Mouse (Mus musculus): Measurements from ENCODE around the gene Pitpnm3. TPM values are rescaled to one million over a fixed set of nuclear protein-coding genes. Genes with fewer than 3 reads are reported as not detected.

Pitpnm3 gene
- total and polyA plus RNA-seq, 2 experiments: 0.06 to 0.18 TPM

DNA sequence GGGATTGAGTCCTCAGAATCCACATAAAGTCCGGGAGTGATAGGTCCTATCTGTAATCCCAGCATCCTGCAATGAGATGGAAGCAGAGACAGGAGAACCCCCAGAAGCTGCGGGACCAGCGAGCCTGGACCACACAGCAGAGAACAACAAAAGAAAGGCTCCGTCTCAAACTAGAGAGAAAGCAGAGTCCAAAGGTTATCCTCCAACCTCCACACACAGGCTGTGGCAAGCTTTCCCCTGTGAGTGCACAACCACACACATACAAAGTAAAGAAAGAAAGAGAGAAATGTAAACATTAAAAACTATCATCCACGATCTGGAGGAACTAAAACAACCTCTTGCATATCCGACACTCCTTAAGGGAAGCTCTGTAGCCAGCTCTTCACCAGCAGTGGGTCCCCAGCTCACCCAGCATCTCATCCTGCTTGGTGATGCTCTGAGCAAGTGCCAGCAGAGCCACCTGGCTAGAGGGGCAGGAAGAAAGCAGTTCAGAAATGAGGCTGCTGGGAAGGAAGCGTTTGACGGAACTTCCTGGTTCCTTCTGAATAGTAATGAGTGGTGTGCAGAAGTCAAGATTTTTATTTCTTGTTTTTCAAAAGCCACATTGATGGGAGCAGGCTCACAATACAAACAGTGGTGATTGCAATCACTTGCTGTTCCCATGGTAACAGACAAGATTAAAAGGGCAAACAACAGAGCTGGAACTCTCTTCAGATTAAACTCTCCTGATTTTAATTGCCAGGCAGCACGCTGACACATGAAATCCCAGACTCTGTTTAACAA is 124.4 kb downstream of the Pitpnm3 start:
- 16% methylated on average over 9 of the region's 9 CpGs for WGBS
- Histone ChIP-seq H3K4me3 (ENCODE audit: insufficient read depth, low read depth, low read length) (no peak overlapping the region), H3K27me3 (ENCODE audit: control insufficient read depth, insufficient read depth, low read length) (no peaks in the 10 kb centered on the region)

GRCm38 (mm10) chr11:72010367-72010766 is 125.2 kb downstream of the Pitpnm3 start:
- TF ChIP-seq POLR2A (IDR thresholded peaks at IDR 0.05; ENCODE audit: extremely low read depth, insufficient read depth, low read length): no peak
- TF ChIP-seq CTCF (IDR thresholded peaks at IDR 0.05; ENCODE audit: low read depth, low read length): no peak
- H3K36me3 ChIP-seq (ENCODE audit: control insufficient read depth, insufficient read depth, low read length): no peaks in the 10 kb centered on the region
- H3K27me3 ChIP-seq (ENCODE audit: control insufficient read depth, insufficient read depth, low read length): no peaks in the 10 kb centered on the region
- peak; percentile 30 for DNase-seq (ENCODE audit: extremely low read depth, low read depth, low spot score)
- H3K27ac ChIP-seq (replicated peaks; ENCODE audit: insufficient read depth, low read depth, low read length): no peak overlapping the region
- H3K9ac ChIP-seq (ENCODE audit: low read depth, low read length): no peak overlapping the region
- H3K4me1 ChIP-seq (ENCODE audit: control insufficient read depth, insufficient read depth, low read length): no peaks in the 10 kb centered on the region
- no peak overlapping the region for H3K4me3 ChIP-seq (ENCODE audit: insufficient read depth, low read depth, low read length)
- WGBS: 9% methylated on average over 5 of the region's 5 CpGs
- no peaks in the 10 kb centered on the region for H3K79me2 ChIP-seq (ENCODE audit: control insufficient read depth, insufficient read depth, low read length)

More for the DNA sequence above, 124.4 kb downstream of the Pitpnm3 start:
- peak; percentile 14 for DNase-seq (ENCODE audit: extremely low read depth, low read depth, low spot score)
- Histone ChIP-seq H3K27ac (replicated peaks; ENCODE audit: insufficient read depth, low read depth, low read length) (no peak overlapping the region), H3K36me3 (ENCODE audit: control insufficient read depth, insufficient read depth, low read length) (no peaks in the 10 kb centered on the region), H3K79me2 (ENCODE audit: control insufficient read depth, insufficient read depth, low read length) (no peaks in the 10 kb centered on the region), H3K4me1 (ENCODE audit: control insufficient read depth, insufficient read depth, low read length) (no peaks in the 10 kb centered on the region), H3K9ac (ENCODE audit: low read depth, low read length) (no peak overlapping the region)
- no peak for TF ChIP-seq POLR2A (IDR thresholded peaks at IDR 0.05; ENCODE audit: extremely low read depth, insufficient read depth, low read length)
- TF ChIP-seq CTCF (IDR thresholded peaks at IDR 0.05; ENCODE audit: low read depth, low read length): no peak

DNA sequence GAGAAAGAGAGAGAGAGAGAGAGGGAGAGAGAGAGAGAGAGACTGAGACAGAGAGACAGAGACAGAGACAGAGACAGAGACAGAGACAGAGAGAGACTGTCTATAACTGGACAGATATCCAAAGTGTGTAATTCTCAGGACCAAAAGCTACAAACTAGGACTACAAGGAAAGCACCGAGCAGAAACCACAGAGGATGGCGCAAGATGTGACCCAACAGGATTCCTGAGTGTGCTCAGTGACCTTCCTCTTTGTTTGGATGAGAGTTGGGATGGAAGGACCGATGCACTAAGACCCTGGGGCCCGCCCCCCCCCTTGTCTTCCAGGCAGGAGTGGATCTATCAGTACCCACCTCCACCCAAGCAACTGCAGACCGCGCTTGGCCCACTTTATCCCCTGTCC is 130.0 kb downstream of the Pitpnm3 start:
- TF ChIP-seq CTCF (IDR thresholded peaks at IDR 0.05; ENCODE audit: low read depth, low read length) (no peak), POLR2A (IDR thresholded peaks at IDR 0.05; ENCODE audit: extremely low read depth, insufficient read depth, low read length) (no peak)
- Histone ChIP-seq H3K27me3 (ENCODE audit: control insufficient read depth, insufficient read depth, low read length) (no peaks in the 10 kb centered on the region), H3K4me3 (ENCODE audit: insufficient read depth, low read depth, low read length) (no peak overlapping the region), H3K79me2 (ENCODE audit: control insufficient read depth, insufficient read depth, low read length) (no peaks in the 10 kb centered on the region), H3K27ac (replicated peaks; ENCODE audit: insufficient read depth, low read depth, low read length) (no peak overlapping the region), H3K4me1 (ENCODE audit: control insufficient read depth, insufficient read depth, low read length) (no peaks in the 10 kb centered on the region), H3K9ac (ENCODE audit: low read depth, low read length) (no peak overlapping the region), H3K36me3 (ENCODE audit: control insufficient read depth, insufficient read depth, low read length) (no peaks in the 10 kb centered on the region)
- no peak for DNase-seq (ENCODE audit: extremely low read depth, low read depth, low spot score)
- WGBS: 89% methylated on average over 6 of the region's 6 CpGs

DNA sequence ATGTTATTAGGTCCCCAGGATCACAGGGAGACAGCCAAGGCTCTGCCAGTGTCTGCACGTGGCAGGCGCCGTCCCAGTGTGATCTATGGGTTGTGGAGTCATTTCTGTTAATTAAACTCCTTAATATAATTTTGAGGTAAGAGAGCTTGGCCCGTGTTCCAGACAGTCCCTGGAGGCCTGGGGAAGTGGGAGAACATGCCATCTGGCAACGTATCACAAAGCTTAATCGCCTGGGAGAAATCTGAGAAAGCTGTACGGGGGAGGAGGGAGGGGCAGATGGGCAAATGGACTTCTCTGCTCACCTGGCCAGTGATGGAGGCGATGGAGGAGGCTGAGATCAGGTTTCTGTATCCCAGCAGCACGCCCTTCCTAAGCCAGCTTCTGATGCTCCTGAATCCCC is 132.4 kb downstream of the Pitpnm3 start:
- TF ChIP-seq POLR2A (IDR thresholded peaks at IDR 0.05; ENCODE audit: extremely low read depth, insufficient read depth, low read length) (no peak), CTCF (IDR thresholded peaks at IDR 0.05; ENCODE audit: low read depth, low read length) (no peak)
- Histone ChIP-seq H3K79me2 (ENCODE audit: control insufficient read depth, insufficient read depth, low read length) (no peaks in the 10 kb centered on the region), H3K27me3 (ENCODE audit: control insufficient read depth, insufficient read depth, low read length) (no peaks in the 10 kb centered on the region), H3K27ac (replicated peaks; ENCODE audit: insufficient read depth, low read depth, low read length) (no peak overlapping the region), H3K4me1 (ENCODE audit: control insufficient read depth, insufficient read depth, low read length) (no peaks in the 10 kb centered on the region), H3K9ac (ENCODE audit: low read depth, low read length) (no peak overlapping the region), H3K36me3 (ENCODE audit: control insufficient read depth, insufficient read depth, low read length) (no peaks in the 10 kb centered on the region), H3K4me3 (ENCODE audit: insufficient read depth, low read depth, low read length) (no peak overlapping the region)
- 75% methylated on average over 9 of the region's 9 CpGs for WGBS
- DNase-seq (ENCODE audit: extremely low read depth, low read depth, low spot score): no peak

- no peaks in the 10 kb centered on the region for H3K36me3 ChIP-seq (ENCODE audit: control insufficient read depth, insufficient read depth, low read length)
- no peaks in the 10 kb centered on the region for H3K4me1 ChIP-seq (ENCODE audit: control insufficient read depth, insufficient read depth, low read length)
- no peak overlapping the region for H3K27ac ChIP-seq (replicated peaks; ENCODE audit: insufficient read depth, low read depth, low read length)
- no peaks in the 10 kb centered on the region for H3K79me2 ChIP-seq (ENCODE audit: control insufficient read depth, insufficient read depth, low read length)
- H3K9ac ChIP-seq (ENCODE audit: low read depth, low read length): no peak overlapping the region
- TF ChIP-seq CTCF (IDR thresholded peaks at IDR 0.05; ENCODE audit: low read depth, low read length): peak; percentile 79
- TF ChIP-seq POLR2A (IDR thresholded peaks at IDR 0.05; ENCODE audit: extremely low read depth, insufficient read depth, low read length): no peak
- WGBS: 43% methylated on average over 13 of the region's 13 CpGs
- H3K4me3 ChIP-seq (ENCODE audit: insufficient read depth, low read depth, low read length): no peak overlapping the region
- no peaks in the 10 kb centered on the region for H3K27me3 ChIP-seq (ENCODE audit: control insufficient read depth, insufficient read depth, low read length)
- peak; percentile 9 for DNase-seq (ENCODE audit: extremely low read depth, low read depth, low spot score)
Measured at GRCm38 (mm10) chr11:72002138-72002853, 133.3 kb downstream of the Pitpnm3 start.

GRCm38 (mm10) chr11:72000194-72000593 is 135.4 kb downstream of the Pitpnm3 start:
- H3K4me3 ChIP-seq (ENCODE audit: insufficient read depth, low read depth, low read length): no peak overlapping the region
- no peaks in the 10 kb centered on the region for H3K27me3 ChIP-seq (ENCODE audit: control insufficient read depth, insufficient read depth, low read length)
- DNase-seq (ENCODE audit: extremely low read depth, low read depth, low spot score): no peak
- H3K79me2 ChIP-seq (ENCODE audit: control insufficient read depth, insufficient read depth, low read length): no peaks in the 10 kb centered on the region
- no peak overlapping the region for H3K27ac ChIP-seq (replicated peaks; ENCODE audit: insufficient read depth, low read depth, low read length)
- H3K36me3 ChIP-seq (ENCODE audit: control insufficient read depth, insufficient read depth, low read length): no peaks in the 10 kb centered on the region
- 87% methylated on average over 6 of the region's 6 CpGs for WGBS
- H3K9ac ChIP-seq (ENCODE audit: low read depth, low read length): no peak overlapping the region
- TF ChIP-seq POLR2A (IDR thresholded peaks at IDR 0.05; ENCODE audit: extremely low read depth, insufficient read depth, low read length): no peak
- TF ChIP-seq CTCF (IDR thresholded peaks at IDR 0.05; ENCODE audit: low read depth, low read length): no peak
- no peaks in the 10 kb centered on the region for H3K4me1 ChIP-seq (ENCODE audit: control insufficient read depth, insufficient read depth, low read length)

Other genes starting within 250 kb of the Pitpnm3 start
- gene Aipl1, start 98.3 kb downstream of the Pitpnm3 start, total RNA-seq (2014; rRNA removed): not detected in 2 replicates
- gene Aipl1, start 98.3 kb downstream of the Pitpnm3 start, polyA plus RNA-seq (2012; rRNA removed): not detected in 2 replicates
- gene Pimreg, start 93.7 kb downstream of the Pitpnm3 start, total RNA-seq (2014; rRNA removed): 0.34 TPM in 1 of 2 replicates, not detected in the other
- gene Pimreg, start 93.7 kb downstream of the Pitpnm3 start, polyA plus RNA-seq (2012; rRNA removed): 0.07 and 0.09 TPM in 2 replicates
- 0.13 and 0.18 TPM in 2 replicates for gene Gm43951, start 71.1 kb upstream of the Pitpnm3 start, total RNA-seq (2014; rRNA removed)
- 0.02 and 0.05 TPM in 2 replicates for gene Gm43951, start 71.1 kb upstream of the Pitpnm3 start, polyA plus RNA-seq (2012; rRNA removed)
- 2.1 and 2.2 TPM in 2 replicates for gene 4933427D14Rik, start 71.7 kb upstream of the Pitpnm3 start, total RNA-seq (2014; rRNA removed)
- 1.4 and 1.7 TPM in 2 replicates for gene 4933427D14Rik, start 71.7 kb upstream of the Pitpnm3 start, polyA plus RNA-seq (2012; rRNA removed)
- 72.9 and 80.2 TPM in 2 replicates for gene Txndc17, start 71.8 kb upstream of the Pitpnm3 start, total RNA-seq (2014; rRNA removed)
- 32.0 and 37.9 TPM in 2 replicates for gene Txndc17, start 71.8 kb upstream of the Pitpnm3 start, polyA plus RNA-seq (2012; rRNA removed)
- gene Med31, start 79.8 kb upstream of the Pitpnm3 start, total RNA-seq (2014; rRNA removed): 7.1 and 8.2 TPM in 2 replicates
- gene Med31, start 79.8 kb upstream of the Pitpnm3 start, polyA plus RNA-seq (2012; rRNA removed): 3.4 TPM in 2 replicates
- gene Slc13a5, start 131.4 kb upstream of the Pitpnm3 start, total RNA-seq (2014; rRNA removed): 0.94 and 1.1 TPM in 2 replicates
- 1.4 and 1.6 TPM in 2 replicates for gene Slc13a5, start 131.4 kb upstream of the Pitpnm3 start, polyA plus RNA-seq (2012; rRNA removed)
- gene Xaf1, start 165.9 kb upstream of the Pitpnm3 start, total RNA-seq (2014; rRNA removed): 5.2 and 7.4 TPM in 2 replicates
- 15.5 and 17.6 TPM in 2 replicates for gene Xaf1, start 165.9 kb upstream of the Pitpnm3 start, polyA plus RNA-seq (2012; rRNA removed)
- not detected in 2 replicates for gene Fbxo39, start 178.7 kb upstream of the Pitpnm3 start, total RNA-seq (2014; rRNA removed)
- not detected in 2 replicates for gene Fbxo39, start 178.7 kb upstream of the Pitpnm3 start, polyA plus RNA-seq (2012; rRNA removed)
- gene Tekt1, start 226.7 kb upstream of the Pitpnm3 start, total RNA-seq (2014; rRNA removed): not detected in 2 replicates
- gene Tekt1, start 226.7 kb upstream of the Pitpnm3 start, polyA plus RNA-seq (2012; rRNA removed): not detected in 2 replicates